Mouse (Mus musculus) subcutaneous adipose tissue, adult 2 months (tissue): Measurements from ENCODE around the gene H2-Aa. TPM values are rescaled to one million over a fixed set of nuclear protein-coding genes. Genes with fewer than 3 reads are reported as not detected.

Source experiments
- polyA plus RNA-seq: library from polyadenylated mRNA; depleted of rRNA; stranded (reverse); fragments of >200 nt; gene quantifications from 2 replicates; pipeline ENCODE4 v1.2.3, GENCODE M21; 2012; ENCODE audit warnings: low replicate concordance; rRNA removed

Gene H2-Aa
- 503 and 676 TPM in 2 replicates for polyA plus RNA-seq

GRCm38 (mm10) chr17:34287648-34288047 is at the start of gene H2-Aa:
Gene H2-Aa (minus strand): TSS chr17:34287823.

DNA sequence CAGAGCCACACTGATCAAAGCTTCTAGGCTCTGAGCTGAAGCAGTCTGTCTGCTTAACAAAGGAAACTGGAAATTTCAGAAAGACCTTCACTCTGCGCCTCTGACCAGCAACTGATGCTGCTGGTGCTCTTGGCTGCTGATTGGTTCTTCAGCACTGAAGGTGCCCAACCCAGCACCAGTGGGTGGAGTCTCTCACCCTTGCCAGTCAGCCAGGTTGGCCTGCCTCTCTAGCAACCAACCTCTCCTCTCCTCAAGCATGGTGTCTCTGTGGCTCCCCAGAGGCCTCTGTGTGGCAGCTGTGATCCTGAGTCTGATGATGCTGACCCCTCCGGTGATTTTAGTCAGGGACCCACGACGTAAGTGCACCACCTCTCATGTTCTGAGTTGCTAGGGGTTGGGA is 37.8 kb upstream of the H2-Aa start, which contains the start of gene H2-Eb2:
Gene H2-Eb2 (plus strand): TSS at position 230 of the 400 bp plus-strand sequence.

GRCm38 (mm10) chr17:34305380-34306030 is 17.9 kb upstream of the H2-Aa start, which contains the start of gene H2-Eb1:
Gene H2-Eb1 (plus strand): TSS chr17:34305867.

DNA sequence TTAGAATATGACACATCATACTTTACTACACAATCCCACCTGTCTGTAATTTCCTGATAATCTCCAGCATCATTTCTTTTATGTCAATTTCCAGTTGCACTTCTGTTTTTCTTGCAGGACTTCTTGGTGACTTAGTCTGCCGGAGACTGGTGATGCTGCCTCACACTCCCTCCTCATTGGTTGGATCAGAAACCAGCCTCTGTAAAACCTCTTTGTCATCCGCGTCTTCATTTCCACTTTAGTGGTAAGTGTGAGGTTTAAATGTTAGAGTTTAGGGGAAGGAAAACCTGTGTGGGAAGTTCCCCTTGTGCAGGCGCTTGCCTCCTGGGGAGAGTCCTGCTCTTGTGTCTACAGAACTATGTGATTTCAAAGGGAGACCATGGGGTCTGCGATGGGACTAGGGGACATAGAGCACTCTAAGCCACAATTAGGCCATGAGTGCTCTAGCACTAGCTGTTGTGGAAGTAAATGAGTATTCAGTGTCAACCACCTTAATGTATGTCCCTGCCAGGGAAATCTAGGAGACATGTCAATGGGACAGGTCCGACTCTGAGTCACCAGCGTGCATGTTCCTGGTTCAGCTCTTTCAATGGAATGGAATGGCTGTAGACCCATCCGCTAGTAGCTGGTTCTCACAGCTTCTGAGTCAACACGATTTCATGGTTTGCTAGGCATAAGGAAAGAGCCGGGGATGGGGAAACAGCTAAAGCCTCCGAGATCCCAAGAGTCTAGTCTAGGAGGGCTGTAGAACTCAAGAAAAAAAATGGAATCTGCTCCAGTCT is 29.8 kb downstream of the H2-Aa start, which contains the start of gene H2-Ab1:
Gene H2-Ab1 (plus strand): TSS at position 96 of the 782 bp plus-strand sequence.

GRCm38 (mm10) chr17:34238706-34239105 is 48.9 kb downstream of the H2-Aa start, which contains the start of gene H2-Ob:
Gene H2-Ob (plus strand): TSS chr17:34238903.

Other genes with a start within 250 kb of the H2-Aa start
- 0.62 and 1.1 TPM in 2 replicates for gene Col11a2, start 248.4 kb downstream of the H2-Aa start, polyA plus RNA-seq
- gene H2-Oa, start 195.5 kb downstream of the H2-Aa start, polyA plus RNA-seq = 1.5 and 8.0 TPM in 2 replicates
- 57.9 and 70.0 TPM in 2 replicates for gene H2-DMa, start 168.3 kb downstream of the H2-Aa start, polyA plus RNA-seq
- gene Brd2, start 165.2 kb downstream of the H2-Aa start, polyA plus RNA-seq = 90.8 and 138 TPM in 2 replicates
- gene H2-DMb2, start 144.5 kb downstream of the H2-Aa start, polyA plus RNA-seq = 4.7 and 9.3 TPM in 2 replicates
- 81.8 and 86.9 TPM in 2 replicates for gene H2-DMb1, start 134.8 kb downstream of the H2-Aa start, polyA plus RNA-seq
- gene Tap1, start 100.3 kb downstream of the H2-Aa start, polyA plus RNA-seq = 50.0 and 54.7 TPM in 2 replicates
- 69.5 and 80.5 TPM in 2 replicates for gene Psmb9, start 100.1 kb downstream of the H2-Aa start, polyA plus RNA-seq
- 118 and 150 TPM in 2 replicates for gene Psmb8, start 90.1 kb downstream of the H2-Aa start, polyA plus RNA-seq
- gene Tap2, start 84.3 kb downstream of the H2-Aa start, polyA plus RNA-seq = 59.2 and 66.5 TPM in 2 replicates
- 4.2 and 6.1 TPM in 2 replicates for gene H2-Ob, start 48.9 kb downstream of the H2-Aa start, polyA plus RNA-seq
- 701 and 1,325 TPM in 2 replicates for gene H2-Ab1, start 30.1 kb downstream of the H2-Aa start, polyA plus RNA-seq
- 257 and 334 TPM in 2 replicates for gene H2-Eb1, start 18.0 kb upstream of the H2-Aa start, polyA plus RNA-seq
- gene H2-Eb2, start 37.8 kb upstream of the H2-Aa start, polyA plus RNA-seq = 0.09 and 0.17 TPM in 2 replicates
- gene Btnl2, start 67.0 kb upstream of the H2-Aa start, polyA plus RNA-seq = 1.3 TPM in 2 replicates
- gene Btnl1, start 89.3 kb upstream of the H2-Aa start, polyA plus RNA-seq = not detected in 2 replicates
- 0.94 and 1.8 TPM in 2 replicates for gene BC051142, start 111.0 kb upstream of the H2-Aa start, polyA plus RNA-seq
- gene Btnl4, start 189.5 kb upstream of the H2-Aa start, polyA plus RNA-seq = 0.40 TPM in 1 of 2 replicates, not detected in the other
- gene Btnl6, start 229.5 kb upstream of the H2-Aa start, polyA plus RNA-seq = not detected in 2 replicates